23 mouse cellular contexts compared by ENCODE assay signal in genomic region chr1:59595609-59596008, GRCm38 (mm10).
"Had no signal": no experiment of that assay in that cellular context is flagged by ENCODE, and none has a peak within 500 bp of the region (broad histone marks: within the 10 kb centered on the region; RNA-seq: fewer than 3 reads in every experiment).

No protein-coding gene starts in this region.

- DNase-seq: gastrocnemius, postnatal 14 days; gastrocnemius, postnatal 36 days; heart, adult 11 months; heart, adult 2 months; heart, postnatal 14 days; heart, postnatal 36 days; kidney, adult 11 months; kidney, adult 2 months; kidney, adult 9 months; kidney, postnatal 25 days; layer of hippocampus, adult 9-11 months; layer of hippocampus, postnatal 36 days; left cerebral cortex, postnatal 4 days; liver, embryonic 13.5 days had no signal

- ATAC-seq: hindbrain, postnatal 0 days; intestine, embryonic 16.5 days had no signal

- H3K9ac ChIP-seq: heart, embryonic 13.5 days; heart, embryonic 15.5 days; hindbrain, embryonic 13.5 days; hindbrain, embryonic 15.5 days; limb, embryonic 13.5 days; limb, embryonic 15.5 days; liver, embryonic 13.5 days had no signal

- H3K27ac ChIP-seq: heart, adult 2 months; heart, embryonic 13.5 days; heart, embryonic 15.5 days; hindbrain, embryonic 13.5 days; hindbrain, embryonic 15.5 days; hindbrain, postnatal 0 days; limb, embryonic 13.5 days; limb, embryonic 15.5 days; liver, embryonic 13.5 days had no signal

- H3K4me2 ChIP-seq: heart, embryonic 11.5 days; heart, embryonic 13.5 days; heart, embryonic 15.5 days; hindbrain, embryonic 13.5 days; hindbrain, embryonic 15.5 days; limb, embryonic 13.5 days; limb, embryonic 15.5 days; liver, embryonic 13.5 days had no signal

- H3K9me3 ChIP-seq: heart, embryonic 13.5 days; heart, embryonic 15.5 days; hindbrain, embryonic 13.5 days; hindbrain, embryonic 15.5 days; limb, embryonic 13.5 days; limb, embryonic 15.5 days; liver, embryonic 13.5 days had no signal

- H3K4me3 ChIP-seq: heart, adult 2 months; heart, embryonic 13.5 days; heart, embryonic 15.5 days; hindbrain, embryonic 13.5 days; hindbrain, embryonic 15.5 days; limb, embryonic 13.5 days; limb, embryonic 15.5 days; liver, embryonic 13.5 days had no signal

- H3K36me3 ChIP-seq: heart, embryonic 13.5 days; heart, embryonic 15.5 days; hindbrain, embryonic 13.5 days; hindbrain, embryonic 15.5 days; limb, embryonic 13.5 days; limb, embryonic 15.5 days; liver, embryonic 13.5 days had no signal
